Mouse (Mus musculus) liver, embryonic 14.5 days (tissue): ENCODE measurements around the gene Slc6a11.

Experiments used
- CTCF ChIP-seq: IDR thresholded peaks from 2 replicates; pipeline ENCODE4 v1.5.1; 2016; ENCODE audit warnings: antibody characterized with exemption, low read depth, control low read depth
- EP300 ChIP-seq: IDR thresholded peaks from 2 replicates; pipeline ENCODE4 v1.6.1; 2016; ENCODE audit warnings: antibody characterized with exemption, low read depth

- TF ChIP-seq EP300, result no peak
- TF ChIP-seq CTCF, result no peak
Observed at GRCm38 (mm10) chr6:114096574-114096973, 34.5 kb upstream of the Slc6a11 start.
